Mouse (Mus musculus) heart, embryonic 15.5 days (tissue): ENCODE results near the gene Col8a1. TPM values are rescaled to one million over a fixed set of nuclear protein-coding genes. Genes with fewer than 3 reads are reported as not detected.

Source experiments
- ATAC-seq: fragments of 200-750 bp; cut with Nextera tagmentation; replicated peaks from 2 replicates; pipeline ENCODE4 v1.8.0; 2017; ENCODE audit warnings: low read depth, moderate TSS enrichment; ENCODE audit not compliant: insufficient number of reproducible peaks, insufficient read depth, low FRiP score
- H3K27ac ChIP-seq: fragments of 300-500 bp; sonication (generic); 2 replicates; pipeline ENCODE4 v1.5.1; 2015; ENCODE audit warnings: mild to moderate bottlenecking, inconsistent platforms
- H3K27me3 ChIP-seq: fragments of 300-500 bp; sonication (generic); 2 replicates; pipeline ENCODE4 v1.6.1; 2015; ENCODE audit warnings: inconsistent platforms
- H3K36me3 ChIP-seq: fragments of 300-500 bp; sonication (generic); 2 replicates; pipeline ENCODE4 v1.6.1; 2015; ENCODE audit warnings: mild to moderate bottlenecking, inconsistent platforms
- H3K4me1 ChIP-seq: fragments of 300-500 bp; sonication (generic); replicated peaks from 2 replicates; pipeline ENCODE4 v1.6.1; 2015; ENCODE audit warnings: inconsistent platforms
- H3K4me2 ChIP-seq: fragments of 300-500 bp; sonication (generic); 2 replicates; pipeline ENCODE4 v1.6.1; 2015; ENCODE audit warnings: inconsistent platforms, mild to moderate bottlenecking, moderate library complexity
- H3K4me3 ChIP-seq: fragments of 300-500 bp; sonication (generic); 2 replicates; pipeline ENCODE4 v1.5.1; 2015; ENCODE audit warnings: mild to moderate bottlenecking, inconsistent platforms
- H3K9ac ChIP-seq: fragments of 300-500 bp; sonication (generic); 2 replicates; pipeline ENCODE4 v1.6.1; 2015; ENCODE audit warnings: mild to moderate bottlenecking, inconsistent platforms
- H3K9me3 ChIP-seq: fragments of 300-500 bp; sonication (generic); replicated peaks from 2 replicates; pipeline ENCODE4 v1.6.1; 2016; ENCODE audit warnings: inconsistent platforms
- WGBS: fragments of 180-500 bp; shearing (Covaris S2); methylation state at CpG from one replicate; pipeline ENCODE4 v1.1.7; 2015; ENCODE audit warnings: mixed read lengths; 5-methylcytosine and 5-hydroxymethylcytosine counted together
- polyA plus RNA-seq: library from polyadenylated mRNA; unstranded; fragments of >200 nt; fragmentation: Nextera tagmentation; extraction: Ambion mirVana; gene quantifications from 2 replicates; pipeline ENCODE4 v1.2.1, GENCODE M21; 2015

Gene Col8a1
- 2.3 and 2.8 TPM in 2 replicates for polyA plus RNA-seq

GRCm38 (mm10) chr16:57754526-57755125 is at the start of gene Col8a1:
Gene Col8a1, minus strand, starts transcription at chr16:57754737.
- peak within 1 kb of the TSS; percentile 44; the same call in 1 of the 2 replicates for H3K9ac ChIP-seq
- no peaks in the 10 kb centered on the region for H3K27me3 ChIP-seq
- H3K9me3 ChIP-seq: no peaks in the 10 kb centered on the region
- no peak for ATAC-seq
- H3K4me2 ChIP-seq: peak within 1 kb of the TSS; percentile 87
- H3K4me1 ChIP-seq: peaks cover 11% of the 10 kb centered on the region
- WGBS: 4% methylated on average over 19 of the region's 19 CpGs
- H3K4me3 ChIP-seq: peak within 1 kb of the TSS; percentile 55
- H3K36me3 ChIP-seq: no peaks in the 10 kb centered on the region
- no peak within 1 kb of the TSS for H3K27ac ChIP-seq

- H3K4me2 ChIP-seq: no peak overlapping the region
- H3K27ac ChIP-seq: no peak overlapping the region
- no peak overlapping the region for H3K9ac ChIP-seq
- H3K4me1 ChIP-seq: no peaks in the 10 kb centered on the region
- H3K27me3 ChIP-seq: no peaks in the 10 kb centered on the region
- ATAC-seq: no peak
- H3K36me3 ChIP-seq: no peaks in the 10 kb centered on the region
- 92% methylated on average over 2 of the region's 2 CpGs for WGBS
- no peak overlapping the region for H3K4me3 ChIP-seq
- no peaks in the 10 kb centered on the region for H3K9me3 ChIP-seq
These were observed 47.3 kb upstream of the Col8a1 start for GRCm38 (mm10) chr16:57801886-57802285.

GRCm38 (mm10) chr16:57796321-57796720 is 41.8 kb upstream of the Col8a1 start:
- no peak for ATAC-seq
- no peaks in the 10 kb centered on the region for H3K27me3 ChIP-seq
- H3K27ac ChIP-seq: no peak overlapping the region
- H3K9me3 ChIP-seq: no peaks in the 10 kb centered on the region
- no peaks in the 10 kb centered on the region for H3K36me3 ChIP-seq
- H3K4me1 ChIP-seq: no peaks in the 10 kb centered on the region
- H3K4me3 ChIP-seq: no peak overlapping the region
- WGBS: 52% methylated on average over 6 of the region's 6 CpGs
- H3K9ac ChIP-seq: no peak overlapping the region
- no peak overlapping the region for H3K4me2 ChIP-seq

GRCm38 (mm10) chr16:57779011-57779410 is 24.5 kb upstream of the Col8a1 start:
- Histone ChIP-seq H3K4me1 (no peaks in the 10 kb centered on the region), H3K9ac (no peak overlapping the region), H3K27me3 (no peaks in the 10 kb centered on the region), H3K36me3 (no peaks in the 10 kb centered on the region), H3K27ac (no peak overlapping the region), H3K9me3 (no peaks in the 10 kb centered on the region), H3K4me3 (no peak overlapping the region), H3K4me2 (no peak overlapping the region)
- no peak for ATAC-seq

- no peaks in the 10 kb centered on the region for H3K4me1 ChIP-seq
- H3K27me3 ChIP-seq: no peaks in the 10 kb centered on the region
- no peak overlapping the region for H3K4me3 ChIP-seq
- H3K9ac ChIP-seq: no peak overlapping the region
- no peaks in the 10 kb centered on the region for H3K36me3 ChIP-seq
- no peak for ATAC-seq
- H3K9me3 ChIP-seq: no peaks in the 10 kb centered on the region
- H3K27ac ChIP-seq: no peak overlapping the region
- 71% methylated on average over 3 of the region's 3 CpGs for WGBS
- no peak overlapping the region for H3K4me2 ChIP-seq
These were observed 11.1 kb upstream of the Col8a1 start for GRCm38 (mm10) chr16:57765615-57766014.

GRCm38 (mm10) chr16:57759862-57760261 is 5.3 kb upstream of the Col8a1 start:
- 65% methylated on average over 2 of the region's 2 CpGs for WGBS

GRCm38 (mm10) chr16:57755708-57756107 is 1.2 kb upstream of the Col8a1 start:
- no peak for ATAC-seq
- Histone ChIP-seq H3K9me3 (no peaks in the 10 kb centered on the region), H3K9ac (no peak overlapping the region), H3K4me3 (no peak overlapping the region), H3K27ac (no peak overlapping the region), H3K27me3 (no peaks in the 10 kb centered on the region), H3K4me1 (peaks cover 11% of the 10 kb centered on the region), H3K36me3 (no peaks in the 10 kb centered on the region), H3K4me2 (peak overlapping the region; percentile 87)
- 45% methylated on average over 5 of the region's 5 CpGs for WGBS

More at GRCm38 (mm10) chr16:57759862-57760261, 5.3 kb upstream of the Col8a1 start:
- Histone ChIP-seq H3K27ac (no peak overlapping the region), H3K4me1 (peaks cover 4% of the 10 kb centered on the region), H3K4me2 (no peak overlapping the region), H3K9ac (no peak overlapping the region), H3K9me3 (no peaks in the 10 kb centered on the region), H3K4me3 (no peak overlapping the region), H3K27me3 (no peaks in the 10 kb centered on the region), H3K36me3 (no peaks in the 10 kb centered on the region)
- no peak for ATAC-seq

- Histone ChIP-seq H3K9me3 (no peaks in the 10 kb centered on the region), H3K27me3 (no peaks in the 10 kb centered on the region), H3K36me3 (no peaks in the 10 kb centered on the region), H3K4me2 (peak overlapping the region; percentile 87), H3K9ac (peak overlapping the region; percentile 44; the same call in 1 of the 2 replicates), H3K27ac (no peak overlapping the region), H3K4me3 (peak overlapping the region; percentile 55), H3K4me1 (peaks cover 11% of the 10 kb centered on the region)
- peak; percentile 39; the same call in 1 of the 2 replicates for ATAC-seq
- WGBS: 17% methylated on average over 12 of the region's 12 CpGs
These were observed 704 bp upstream of the Col8a1 start for GRCm38 (mm10) chr16:57755241-57755640.

GRCm38 (mm10) chr16:57753539-57754280 is 827 bp downstream of the Col8a1 start:
- Histone ChIP-seq H3K4me3 (0 out of 2 replicates have a peak overlapping the region, but pooled peaks have one; percentile 55), H3K36me3 (no peaks in the 10 kb centered on the region), H3K27ac (no peak overlapping the region), H3K9ac (no peak overlapping the region), H3K4me1 (peaks cover 11% of the 10 kb centered on the region), H3K27me3 (no peaks in the 10 kb centered on the region), H3K4me2 (peak overlapping the region; percentile 87), H3K9me3 (no peaks in the 10 kb centered on the region)
- WGBS: 39% methylated on average over 10 of the region's 10 CpGs
- ATAC-seq: no peak

- Histone ChIP-seq H3K9me3 (no peaks in the 10 kb centered on the region), H3K4me2 (no peak overlapping the region), H3K9ac (no peak overlapping the region), H3K27me3 (no peaks in the 10 kb centered on the region), H3K36me3 (no peaks in the 10 kb centered on the region), H3K4me3 (no peak overlapping the region), H3K27ac (no peak overlapping the region), H3K4me1 (peaks cover 11% of the 10 kb centered on the region)
- ATAC-seq: no peak
- 50% methylated on average over 2 of the region's 2 CpGs for WGBS
These were observed 4.0 kb downstream of the Col8a1 start for GRCm38 (mm10) chr16:57750549-57750948.

- Histone ChIP-seq H3K36me3 (no peaks in the 10 kb centered on the region), H3K9me3 (no peaks in the 10 kb centered on the region), H3K4me2 (no peak overlapping the region), H3K27ac (no peak overlapping the region), H3K4me1 (no peaks in the 10 kb centered on the region), H3K4me3 (no peak overlapping the region), H3K9ac (no peak overlapping the region), H3K27me3 (no peaks in the 10 kb centered on the region)
- ATAC-seq: no peak
- WGBS: 54% methylated on average over 3 of the region's 3 CpGs
These were observed 6.4 kb downstream of the Col8a1 start for GRCm38 (mm10) chr16:57748093-57748492.
